Mouse (Mus musculus): Measurements from ENCODE around the gene Abtb1. TPM values are rescaled to one million over a fixed set of nuclear protein-coding genes. Genes with fewer than 3 reads are reported as not detected.

Gene Abtb1
- polyA plus RNA-seq, 1 experiment from 2014 or later = 42.5 TPM

DNA sequence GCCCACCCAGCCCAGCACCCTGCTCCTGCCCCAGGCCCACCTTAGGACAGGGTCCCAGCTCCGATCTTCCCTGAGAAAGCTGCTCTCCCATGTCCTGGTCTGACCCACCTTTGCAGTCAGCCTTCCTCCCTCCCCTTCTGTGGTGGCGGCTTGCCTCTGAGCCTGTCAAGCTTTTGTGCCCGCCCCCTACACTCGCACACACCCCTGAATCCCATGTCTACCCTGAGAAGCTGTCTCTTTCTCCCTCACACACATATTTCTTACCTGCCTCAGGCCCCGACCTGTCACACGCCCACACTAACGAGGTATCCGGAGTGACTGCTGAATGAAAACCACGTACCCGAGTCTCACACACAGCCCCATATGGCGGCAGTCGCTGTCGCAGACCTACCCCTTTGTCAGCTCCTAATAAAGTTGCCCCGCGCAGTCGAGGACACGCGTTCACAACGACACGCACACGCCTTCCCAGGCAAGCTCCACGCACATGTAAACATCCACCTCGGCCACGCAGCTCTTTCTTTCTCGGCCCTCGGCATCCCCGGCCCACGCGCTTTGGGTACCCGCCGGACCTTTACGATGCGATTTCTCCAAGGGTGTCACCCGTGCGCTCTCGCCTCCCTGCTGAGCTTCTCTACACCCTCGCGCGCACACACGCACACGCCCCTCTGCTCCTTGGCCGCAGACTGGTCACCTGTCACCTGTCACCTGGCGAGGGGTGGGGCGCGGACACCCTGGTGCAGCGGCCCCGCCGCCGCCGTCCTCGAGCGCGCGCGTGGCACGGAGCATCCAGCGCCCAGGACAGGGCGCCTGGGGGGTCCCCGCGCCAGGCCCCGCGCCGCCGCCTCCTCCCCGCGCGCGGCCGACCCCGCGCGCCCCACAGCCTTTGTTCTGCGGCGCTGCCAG lies 32.4 kb upstream of the Abtb1 start:
- Histone ChIP-seq H3K36me3 (replicated peaks) (no peaks in the 10 kb centered on the region), H3K27ac (peak overlapping the region; percentile 98), H3K9me3 (no peaks in the 10 kb centered on the region), H3K9ac (peak overlapping the region; percentile 95), H3K4me3 (peak overlapping the region; percentile 91), H3K27me3 (replicated peaks) (0 out of 2 replicates have a peak, but pooled peaks cover 4% of the 10 kb centered on the region), H3K4me2 (peak overlapping the region; percentile 88), H3K4me1 (peaks cover 42% of the 10 kb centered on the region)
- ATAC-seq (replicated peaks) = peak; percentile 71
- 2% methylated on average over 64 of the region's 74 CpGs for WGBS

DNA sequence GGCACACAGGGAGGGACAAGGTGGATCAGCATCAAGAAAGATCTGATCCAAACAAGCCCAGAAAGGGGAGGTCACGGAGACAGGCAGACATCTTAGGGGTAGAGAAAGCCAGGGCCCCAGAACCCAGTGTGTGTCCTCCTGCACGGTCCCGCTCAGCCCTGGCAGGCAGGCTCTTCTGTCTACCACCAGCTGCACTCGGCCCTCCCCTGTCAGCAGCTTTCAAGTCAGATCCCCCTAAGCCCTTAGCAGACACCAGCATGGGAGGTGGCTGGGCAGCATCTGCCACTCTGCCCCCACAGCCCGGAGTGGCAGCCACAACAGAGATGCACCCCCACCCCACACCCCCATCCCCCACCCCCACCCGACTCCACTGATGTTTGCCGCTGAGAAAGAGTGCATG lies 31.0 kb upstream of the Abtb1 start:
- H3K9me3 ChIP-seq = no peaks in the 10 kb centered on the region
- peak; percentile 12; the same call in 1 of the 2 replicates for ATAC-seq (replicated peaks)
- H3K4me2 ChIP-seq = peak overlapping the region; percentile 88
- H3K4me1 ChIP-seq = peaks cover 44% of the 10 kb centered on the region
- H3K4me3 ChIP-seq = peak overlapping the region; percentile 91
- H3K9ac ChIP-seq = peak overlapping the region; percentile 95
- WGBS = 6% methylated on average over 7 of the region's 7 CpGs
- 0 out of 2 replicates have a peak, but pooled peaks cover 4% of the 10 kb centered on the region for H3K27me3 ChIP-seq (replicated peaks)
- H3K27ac ChIP-seq = peak overlapping the region; percentile 98
- no peaks in the 10 kb centered on the region for H3K36me3 ChIP-seq (replicated peaks)

DNA sequence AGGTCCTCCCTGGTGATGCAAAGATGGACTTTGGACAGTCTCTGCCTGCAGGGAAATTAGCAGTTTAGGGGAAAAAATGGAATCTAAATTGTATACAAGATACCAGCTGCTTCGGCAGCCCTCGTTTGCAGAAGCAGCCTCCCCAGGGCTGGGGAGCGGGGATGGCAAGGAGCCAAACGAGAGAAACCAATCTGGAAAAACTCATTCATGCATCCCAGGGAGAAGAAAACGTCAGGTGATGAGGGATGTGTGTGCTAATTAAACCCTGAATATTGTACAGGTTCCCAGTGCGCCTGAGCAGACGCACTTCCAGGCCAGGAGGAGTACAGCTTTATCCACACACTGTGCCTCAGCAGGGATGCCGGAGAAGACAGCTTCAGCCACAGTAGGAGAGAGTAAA lies 29.8 kb upstream of the Abtb1 start:
- H3K4me2 ChIP-seq = peak overlapping the region; percentile 88
- H3K27ac ChIP-seq = peak overlapping the region; percentile 60
- no peak for ATAC-seq (replicated peaks)
- peaks cover 44% of the 10 kb centered on the region for H3K4me1 ChIP-seq
- H3K4me3 ChIP-seq = peak overlapping the region; percentile 91; the same call in 1 of the 2 replicates
- H3K9ac ChIP-seq = no peak overlapping the region
- H3K27me3 ChIP-seq (replicated peaks) = 0 out of 2 replicates have a peak, but pooled peaks cover 4% of the 10 kb centered on the region
- H3K36me3 ChIP-seq (replicated peaks) = no peaks in the 10 kb centered on the region
- no peaks in the 10 kb centered on the region for H3K9me3 ChIP-seq
- 24% methylated on average over 8 of the region's 8 CpGs for WGBS

DNA sequence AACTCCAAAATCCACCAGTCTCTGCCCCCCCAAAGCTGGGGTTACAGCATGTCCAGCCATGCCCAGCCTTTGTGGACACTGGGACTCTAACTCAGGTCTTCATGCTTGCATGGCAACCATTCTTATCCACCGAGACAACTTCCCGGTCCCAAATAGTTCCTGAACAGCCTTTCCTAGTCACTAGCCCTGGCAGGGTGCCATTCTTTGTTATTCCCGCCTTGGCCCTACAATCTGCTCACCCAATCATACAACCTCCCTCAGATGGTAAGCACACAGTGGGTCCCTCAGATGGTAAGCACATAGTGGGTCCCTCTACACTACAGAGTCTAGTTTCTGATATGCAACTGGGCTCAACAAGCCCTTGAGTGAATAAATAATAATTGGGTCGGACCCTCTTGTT lies 28.8 kb upstream of the Abtb1 start:
- Histone ChIP-seq H3K4me1 (peaks cover 44% of the 10 kb centered on the region), H3K27me3 (replicated peaks) (no peaks in the 10 kb centered on the region), H3K4me2 (peak overlapping the region; percentile 88; the same call in 1 of the 2 replicates), H3K9ac (no peak overlapping the region), H3K27ac (peak overlapping the region; percentile 60; the same call in 1 of the 2 replicates), H3K9me3 (no peaks in the 10 kb centered on the region), H3K4me3 (no peak overlapping the region), H3K36me3 (replicated peaks) (no peaks in the 10 kb centered on the region)
- ATAC-seq (replicated peaks) = no peak
- 47% methylated on average over 4 of the region's 4 CpGs for WGBS

DNA sequence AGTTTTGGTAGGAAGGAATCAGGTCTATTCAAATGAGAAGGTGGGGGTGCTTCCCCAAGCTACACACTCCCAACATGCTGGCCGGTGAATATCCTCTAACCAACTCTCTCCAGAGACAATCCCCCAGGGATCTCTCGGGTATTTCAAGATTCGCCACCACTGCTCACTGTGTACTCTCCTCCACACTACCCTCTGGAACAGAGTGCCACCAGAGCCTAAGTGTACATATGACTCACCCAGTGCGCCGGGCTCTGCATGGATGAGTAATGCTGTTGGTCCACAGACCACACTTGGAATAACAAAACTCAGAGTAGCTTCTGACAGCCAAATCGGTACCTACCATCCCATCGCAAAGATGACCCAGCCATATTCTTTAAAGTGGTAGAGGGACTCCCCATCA lies 27.7 kb upstream of the Abtb1 start:
- Histone ChIP-seq H3K4me1 (peaks cover 40% of the 10 kb centered on the region), H3K36me3 (replicated peaks) (peaks cover 3% of the 10 kb centered on the region; the same call in 1 of the 2 replicates), H3K9me3 (no peaks in the 10 kb centered on the region), H3K4me2 (no peak overlapping the region), H3K27me3 (replicated peaks) (no peaks in the 10 kb centered on the region), H3K27ac (no peak overlapping the region), H3K4me3 (no peak overlapping the region), H3K9ac (no peak overlapping the region)
- WGBS = 85% methylated on average over 7 of the region's 7 CpGs
- ATAC-seq (replicated peaks) = no peak

DNA sequence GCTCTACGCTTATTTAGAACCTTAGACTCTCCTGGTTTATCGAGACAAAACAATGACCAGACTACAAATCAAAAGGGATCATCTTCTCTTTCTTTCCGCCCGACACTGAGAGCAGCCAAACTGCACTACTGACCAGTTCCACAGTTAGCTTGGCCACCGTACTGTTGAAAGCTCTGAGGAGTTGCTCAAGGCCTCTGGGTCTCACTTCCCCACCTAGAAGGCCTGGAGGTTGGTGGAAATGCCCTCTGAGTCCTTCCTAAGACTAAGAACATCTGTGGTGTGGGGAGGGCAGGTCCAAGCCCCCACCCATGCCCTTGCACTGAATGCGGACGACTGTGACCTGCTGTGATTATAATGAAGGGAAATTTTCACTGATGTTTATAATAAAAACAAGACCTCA lies 23.9 kb upstream of the Abtb1 start:
- H3K36me3 ChIP-seq (replicated peaks) = peaks cover 32% of the 10 kb centered on the region
- H3K9ac ChIP-seq = no peak overlapping the region
- ATAC-seq (replicated peaks) = no peak
- H3K4me2 ChIP-seq = no peak overlapping the region
- no peaks in the 10 kb centered on the region for H3K27me3 ChIP-seq (replicated peaks)
- H3K4me3 ChIP-seq = no peak overlapping the region
- WGBS = 81% methylated on average over 7 of the region's 7 CpGs
- no peaks in the 10 kb centered on the region for H3K9me3 ChIP-seq
- H3K4me1 ChIP-seq = peaks cover 14% of the 10 kb centered on the region
- no peak overlapping the region for H3K27ac ChIP-seq

DNA sequence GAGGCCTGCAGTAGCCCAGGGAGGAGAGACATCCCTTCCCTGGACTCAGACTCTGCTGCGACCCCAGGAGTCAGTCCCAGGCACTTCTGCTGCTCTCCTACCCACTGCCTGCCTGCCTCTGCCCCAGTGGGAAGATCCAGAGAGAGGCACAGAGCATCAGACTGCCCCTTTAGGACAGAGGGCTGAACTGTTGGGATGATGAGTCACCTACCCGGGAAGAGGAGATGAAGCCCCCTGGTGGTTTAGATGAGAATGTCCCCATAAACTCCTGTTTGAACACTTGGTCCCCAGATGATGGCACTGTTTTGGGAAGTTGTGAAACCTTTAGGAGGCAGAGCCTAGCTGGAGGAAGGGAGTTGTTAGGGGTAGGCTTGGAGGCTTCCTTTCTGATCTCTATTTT lies 19.1 kb upstream of the Abtb1 start:
- WGBS = 11% methylated on average over 2 of the region's 2 CpGs

DNA sequence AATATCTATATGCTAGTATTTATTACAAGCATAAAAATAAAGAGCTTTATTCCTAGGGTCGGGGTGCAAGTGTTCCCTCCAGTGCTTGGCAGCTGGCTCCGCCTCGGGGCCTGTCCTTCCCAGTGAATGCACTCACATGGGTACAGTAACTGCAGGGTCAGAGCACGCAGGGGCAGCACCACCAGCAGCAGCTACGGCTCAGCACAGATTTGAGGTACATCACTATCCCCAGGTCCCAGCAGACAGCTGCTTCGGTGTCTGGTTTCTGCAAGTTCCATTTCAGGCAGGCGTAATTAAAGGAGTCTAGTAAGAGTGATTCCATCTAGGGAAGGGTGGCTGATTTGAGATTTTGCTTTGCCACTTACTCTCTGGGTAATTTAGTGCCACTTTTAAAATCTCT lies 16.6 kb upstream of the Abtb1 start:
- peaks cover 33% of the 10 kb centered on the region for H3K36me3 ChIP-seq (replicated peaks)
- no peak overlapping the region for H3K27ac ChIP-seq
- H3K9ac ChIP-seq = no peak overlapping the region
- WGBS = 75% methylated on average over 7 of the region's 7 CpGs
- ATAC-seq (replicated peaks) = no peak
- no peaks in the 10 kb centered on the region for H3K4me1 ChIP-seq
- H3K27me3 ChIP-seq (replicated peaks) = no peaks in the 10 kb centered on the region
- H3K9me3 ChIP-seq = no peaks in the 10 kb centered on the region
- no peak overlapping the region for H3K4me2 ChIP-seq
- H3K4me3 ChIP-seq = no peak overlapping the region

More for the DNA sequence above, 19.1 kb upstream of the Abtb1 start:
- H3K4me3 ChIP-seq = no peak overlapping the region
- H3K36me3 ChIP-seq (replicated peaks) = peaks cover 44% of the 10 kb centered on the region
- H3K4me2 ChIP-seq = no peak overlapping the region
- ATAC-seq (replicated peaks) = no peak
- H3K4me1 ChIP-seq = no peaks in the 10 kb centered on the region
- no peaks in the 10 kb centered on the region for H3K9me3 ChIP-seq
- H3K27me3 ChIP-seq (replicated peaks) = no peaks in the 10 kb centered on the region
- no peak overlapping the region for H3K9ac ChIP-seq
- no peak overlapping the region for H3K27ac ChIP-seq

DNA sequence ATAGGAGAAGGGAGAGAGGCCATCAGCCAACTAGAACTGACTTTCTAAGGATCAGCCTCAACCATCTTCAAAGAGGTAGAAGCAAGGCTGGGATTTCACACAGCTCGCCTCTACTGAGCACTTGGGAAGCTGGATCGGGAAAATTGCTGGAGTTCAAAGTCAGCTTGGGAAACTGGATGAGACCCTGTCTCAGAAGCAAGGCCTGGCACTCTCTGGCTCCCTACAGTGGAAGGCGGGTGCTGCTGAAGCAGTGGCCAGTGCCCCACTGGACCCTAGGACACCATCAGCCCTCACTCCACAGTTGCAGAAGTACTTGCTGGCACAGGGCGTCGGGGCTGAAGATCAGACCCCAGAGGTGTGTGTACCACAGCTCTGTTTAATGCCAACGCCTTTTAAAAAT lies 16.0 kb upstream of the Abtb1 start:
- no peak for ATAC-seq (replicated peaks)
- no peaks in the 10 kb centered on the region for H3K9me3 ChIP-seq
- no peak overlapping the region for H3K9ac ChIP-seq
- peaks cover 27% of the 10 kb centered on the region for H3K36me3 ChIP-seq (replicated peaks)
- WGBS = 88% methylated on average over 6 of the region's 6 CpGs
- H3K4me1 ChIP-seq = no peaks in the 10 kb centered on the region
- H3K4me2 ChIP-seq = no peak overlapping the region
- no peak overlapping the region for H3K27ac ChIP-seq
- H3K27me3 ChIP-seq (replicated peaks) = no peaks in the 10 kb centered on the region
- H3K4me3 ChIP-seq = no peak overlapping the region

DNA sequence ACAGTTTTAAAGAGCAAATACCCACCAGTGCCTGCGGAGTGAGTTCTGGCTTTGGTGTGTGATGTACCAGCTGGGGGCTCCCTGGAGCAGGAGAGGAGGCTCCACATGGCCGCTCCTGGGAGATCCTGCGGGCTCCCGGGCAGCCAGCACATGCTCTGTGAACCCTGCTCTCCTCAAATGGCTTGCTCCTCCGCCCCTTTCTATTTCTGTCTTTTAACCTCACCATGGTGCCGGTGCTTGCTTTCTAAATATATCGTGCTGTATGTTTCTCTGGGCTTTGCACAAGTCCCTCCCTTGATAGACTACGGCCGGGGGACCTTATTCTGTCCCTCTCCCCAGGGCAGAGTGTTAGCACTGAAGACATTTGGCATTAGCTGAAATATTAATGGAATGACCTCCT lies 15.5 kb upstream of the Abtb1 start:
- Histone ChIP-seq H3K4me2 (no peak overlapping the region), H3K4me1 (no peaks in the 10 kb centered on the region), H3K36me3 (replicated peaks) (peaks cover 26% of the 10 kb centered on the region), H3K27ac (no peak overlapping the region), H3K4me3 (no peak overlapping the region), H3K9ac (no peak overlapping the region), H3K9me3 (no peaks in the 10 kb centered on the region), H3K27me3 (replicated peaks) (no peaks in the 10 kb centered on the region)
- no peak for ATAC-seq (replicated peaks)
- 41% methylated on average over 9 of the region's 9 CpGs for WGBS

DNA sequence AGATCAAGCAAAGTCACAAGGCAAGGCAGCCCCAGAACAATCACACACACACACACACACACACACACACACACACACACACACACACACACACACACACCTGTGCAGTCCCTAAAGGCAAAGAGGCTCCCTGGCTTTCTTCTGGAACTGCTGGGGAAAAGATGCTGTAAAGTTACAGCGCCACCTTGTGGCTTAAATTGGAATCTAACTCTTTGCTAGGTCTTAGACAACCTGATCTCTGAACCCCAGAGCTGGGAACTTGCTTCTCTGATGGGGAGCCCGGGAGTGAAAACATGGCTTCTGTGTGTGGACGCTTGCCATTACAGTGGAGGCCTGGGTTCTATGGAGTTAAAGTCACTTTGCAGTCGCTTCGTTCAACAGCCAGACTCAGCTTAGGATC lies 13.9 kb upstream of the Abtb1 start:
- no peak overlapping the region for H3K4me3 ChIP-seq
- H3K36me3 ChIP-seq (replicated peaks) = peaks cover 19% of the 10 kb centered on the region
- no peaks in the 10 kb centered on the region for H3K4me1 ChIP-seq
- WGBS = 21% methylated on average over 5 of the region's 5 CpGs
- no peak overlapping the region for H3K27ac ChIP-seq
- ATAC-seq (replicated peaks) = peak; percentile 22; the same call in 1 of the 2 replicates
- no peaks in the 10 kb centered on the region for H3K9me3 ChIP-seq
- no peak overlapping the region for H3K4me2 ChIP-seq
- no peaks in the 10 kb centered on the region for H3K27me3 ChIP-seq (replicated peaks)
- no peak overlapping the region for H3K9ac ChIP-seq

DNA sequence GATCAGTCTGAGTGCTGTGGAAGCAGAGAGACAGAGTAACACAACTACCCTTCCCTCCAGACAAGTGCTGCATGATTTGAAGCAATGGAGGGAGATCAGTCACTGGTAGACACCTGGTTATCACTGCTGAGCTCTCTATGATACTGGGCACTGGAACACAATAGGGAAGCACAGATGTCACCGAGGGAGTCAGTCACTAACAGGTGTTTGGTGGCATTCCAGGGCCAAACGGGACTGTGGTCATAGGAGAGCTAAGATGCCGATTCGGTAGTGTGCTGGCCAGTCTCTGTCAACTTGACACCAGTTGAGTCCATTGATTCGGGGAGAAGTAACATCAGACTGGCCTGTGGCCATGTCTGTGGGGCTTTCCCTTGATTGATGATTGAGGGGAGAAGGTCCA lies 12.7 kb upstream of the Abtb1 start:
- no peak overlapping the region for H3K4me2 ChIP-seq
- 83% methylated on average over 5 of the region's 5 CpGs for WGBS
- ATAC-seq (replicated peaks) = no peak
- H3K27ac ChIP-seq = no peak overlapping the region
- peaks cover 13% of the 10 kb centered on the region for H3K36me3 ChIP-seq (replicated peaks)
- H3K9me3 ChIP-seq = no peaks in the 10 kb centered on the region
- no peaks in the 10 kb centered on the region for H3K27me3 ChIP-seq (replicated peaks)
- H3K4me3 ChIP-seq = no peak overlapping the region
- no peaks in the 10 kb centered on the region for H3K4me1 ChIP-seq
- H3K9ac ChIP-seq = no peak overlapping the region

DNA sequence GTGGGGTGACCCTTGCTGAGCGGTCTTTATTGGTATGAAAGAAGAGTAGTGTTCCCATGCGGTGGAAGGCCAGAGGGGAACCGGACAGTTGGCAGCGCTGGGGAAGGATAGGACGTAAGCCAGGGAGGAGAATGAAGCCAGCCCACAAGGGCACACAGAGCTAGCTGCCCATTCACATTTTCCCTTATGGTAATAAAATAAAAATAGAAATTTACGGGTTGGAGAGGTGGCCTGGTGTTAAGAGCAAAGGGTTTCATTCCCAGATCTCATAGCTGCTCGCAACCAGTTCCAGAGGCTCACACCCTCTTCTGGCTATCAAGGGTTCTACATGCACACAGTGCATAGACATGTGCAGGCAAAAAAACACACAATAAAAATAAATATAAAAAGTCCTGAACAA lies 8.2 kb upstream of the Abtb1 start:
- Histone ChIP-seq H3K4me1 (no peaks in the 10 kb centered on the region), H3K4me3 (no peak overlapping the region), H3K9ac (no peak overlapping the region), H3K27me3 (replicated peaks) (no peaks in the 10 kb centered on the region), H3K4me2 (no peak overlapping the region), H3K27ac (no peak overlapping the region), H3K9me3 (no peaks in the 10 kb centered on the region), H3K36me3 (replicated peaks) (peaks cover 38% of the 10 kb centered on the region)
- 88% methylated on average over 7 of the region's 7 CpGs for WGBS
- no peak for ATAC-seq (replicated peaks)
